Mouse (Mus musculus) brain, adult 2 months (tissue): ENCODE data around the gene Derl3.

Source experiments
- DNase-seq: peaks from one replicate; pipeline ENCODE4 v3.0.0; 2011; ENCODE audit warnings: low read depth, low spot score

The Derl3 gene

GRCm38 (mm10) chr10:75913013-75913589, 19.9 kb downstream of the Derl3 start:
- DNase-seq = no peak

GRCm38 (mm10) chr10:75915557-75915956, 22.3 kb downstream of the Derl3 start:
- DNase-seq = no peak

- no peak for DNase-seq
These were observed 23.6 kb downstream of the Derl3 start for GRCm38 (mm10) chr10:75916840-75917239.

- no peak for DNase-seq
These were observed 25.8 kb downstream of the Derl3 start for GRCm38 (mm10) chr10:75919026-75919425.

GRCm38 (mm10) chr10:75921026-75921725, 28.0 kb downstream of the Derl3 start, which contains the start of gene Smarcb1:
Gene Smarcb1 (minus strand): TSS chr10:75921617.
- DNase-seq = peak; percentile 99

GRCm38 (mm10) chr10:75921726-75922560, 28.7 kb downstream of the Derl3 start:
- peak; percentile 58 for DNase-seq

GRCm38 (mm10) chr10:75924324-75924723, 31.1 kb downstream of the Derl3 start:
- no peak for DNase-seq

GRCm38 (mm10) chr10:75926396-75926795, 33.2 kb downstream of the Derl3 start:
- DNase-seq = no peak

- peak; percentile 30 for DNase-seq
These were observed 37.1 kb downstream of the Derl3 start for GRCm38 (mm10) chr10:75930304-75930703.

GRCm38 (mm10) chr10:75931311-75931710, 38.1 kb downstream of the Derl3 start:
- DNase-seq = no peak

GRCm38 (mm10) chr10:75932081-75932678, 39.0 kb downstream of the Derl3 start:
- peak; percentile 45 for DNase-seq

- no peak for DNase-seq
These were observed 39.7 kb downstream of the Derl3 start, which contains the start of gene Chchd10 for GRCm38 (mm10) chr10:75932891-75933290. Gene Chchd10 (plus strand): TSS chr10:75933130.

- no peak for DNase-seq
These were observed 41.8 kb downstream of the Derl3 start for GRCm38 (mm10) chr10:75934991-75935390.

- DNase-seq = peak; percentile 96
These were observed 42.7 kb downstream of the Derl3 start, which contains the start of gene Mmp11 for GRCm38 (mm10) chr10:75935680-75936541. Gene Mmp11 (minus strand): TSS chr10:75936496.

GRCm38 (mm10) chr10:75936909-75937667, 43.9 kb downstream of the Derl3 start:
- DNase-seq = peak; percentile 20

GRCm38 (mm10) chr10:75937851-75938643, 44.8 kb downstream of the Derl3 start:
- peak; percentile 58 for DNase-seq

GRCm38 (mm10) chr10:75939481-75940234, 46.4 kb downstream of the Derl3 start:
- peak; percentile 76 for DNase-seq

- DNase-seq = no peak
These were observed 47.3 kb downstream of the Derl3 start, which contains the start of gene Gm867 for GRCm38 (mm10) chr10:75940520-75940919. Gene Gm867 (minus strand): TSS chr10:75940672.
